Mouse (Mus musculus) heart, adult 18-20 months (tissue): Measurements from ENCODE around the gene Sf1. TPM values are rescaled to one million over a fixed set of nuclear protein-coding genes. Genes with fewer than 3 reads are reported as not detected.

ENCODE experiments used
- DNase-seq, 2 experiments: peaks; one replicate each; pipeline ENCODE4 v3.0.0; 2021 to 2022; ENCODE audit warnings: mixed read lengths in 1 of 2
- total RNA-seq, 2 experiments: library from RNA; stranded (reverse); gene quantifications; 2 replicates each; pipeline ENCODE4 v1.2.3; 2021

Gene Sf1
- total RNA-seq, 2 experiments from 2014 or later, result 66.5 to 94.7 TPM

DNA sequence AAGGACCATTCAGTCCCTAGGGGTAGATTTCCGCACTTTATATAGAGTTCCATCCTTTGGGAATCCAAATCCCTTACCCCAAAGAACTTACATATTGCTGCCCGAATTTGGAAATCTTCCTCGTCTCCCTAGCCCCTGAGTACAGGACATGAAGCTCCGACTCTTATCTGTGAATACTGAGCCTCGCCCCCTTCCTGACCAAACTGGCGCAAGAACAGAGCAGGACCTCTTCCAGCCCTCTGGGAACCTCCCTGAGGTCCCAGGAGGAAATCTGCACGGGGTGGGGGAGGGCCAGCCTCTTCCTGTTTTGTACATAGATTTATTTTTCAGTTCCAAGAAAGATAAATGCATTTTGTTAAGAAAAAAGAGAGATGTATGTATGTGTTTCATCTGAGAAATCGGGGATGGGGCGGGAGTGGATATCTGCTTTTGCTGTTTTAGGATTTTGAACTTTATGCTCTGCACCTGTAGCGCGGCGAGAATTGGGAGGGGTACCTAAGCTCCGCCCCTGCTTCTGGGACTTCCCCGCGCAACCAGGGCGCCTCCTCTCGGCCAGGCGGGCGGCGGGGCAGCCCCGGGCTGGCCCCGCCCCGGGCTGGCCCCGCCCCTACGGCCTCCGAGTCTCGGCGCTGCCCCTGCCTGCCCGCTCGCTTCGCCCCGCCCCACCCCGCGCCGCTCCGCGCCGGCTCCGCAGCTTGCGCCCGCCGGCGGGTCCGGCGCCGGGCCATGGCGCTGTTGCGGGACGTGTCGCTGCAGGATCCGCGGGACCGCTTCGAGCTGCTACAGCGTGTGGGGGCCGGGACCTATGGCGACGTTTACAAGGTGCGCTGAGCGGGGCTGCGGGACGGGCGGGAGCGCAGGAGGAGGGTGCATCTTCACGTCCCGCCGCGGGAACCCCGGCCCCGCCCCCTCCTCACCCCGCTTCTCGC is 22.7 kb upstream of the Sf1 start, which contains the start of gene Map4k2:
Gene Map4k2 (plus strand): TSS at position 612 of the 929 bp plus-strand sequence.
- DNase-seq, result peak; percentile 89 to 92

GRCm38 (mm10) chr19:6341453-6342077 is 21.9 kb upstream of the Sf1 start:
- DNase-seq, result no peak

- peak in 1 of 2 experiments; percentile 65 for DNase-seq
These were observed 21.1 kb upstream of the Sf1 start for GRCm38 (mm10) chr19:6342276-6342933.

DNA sequence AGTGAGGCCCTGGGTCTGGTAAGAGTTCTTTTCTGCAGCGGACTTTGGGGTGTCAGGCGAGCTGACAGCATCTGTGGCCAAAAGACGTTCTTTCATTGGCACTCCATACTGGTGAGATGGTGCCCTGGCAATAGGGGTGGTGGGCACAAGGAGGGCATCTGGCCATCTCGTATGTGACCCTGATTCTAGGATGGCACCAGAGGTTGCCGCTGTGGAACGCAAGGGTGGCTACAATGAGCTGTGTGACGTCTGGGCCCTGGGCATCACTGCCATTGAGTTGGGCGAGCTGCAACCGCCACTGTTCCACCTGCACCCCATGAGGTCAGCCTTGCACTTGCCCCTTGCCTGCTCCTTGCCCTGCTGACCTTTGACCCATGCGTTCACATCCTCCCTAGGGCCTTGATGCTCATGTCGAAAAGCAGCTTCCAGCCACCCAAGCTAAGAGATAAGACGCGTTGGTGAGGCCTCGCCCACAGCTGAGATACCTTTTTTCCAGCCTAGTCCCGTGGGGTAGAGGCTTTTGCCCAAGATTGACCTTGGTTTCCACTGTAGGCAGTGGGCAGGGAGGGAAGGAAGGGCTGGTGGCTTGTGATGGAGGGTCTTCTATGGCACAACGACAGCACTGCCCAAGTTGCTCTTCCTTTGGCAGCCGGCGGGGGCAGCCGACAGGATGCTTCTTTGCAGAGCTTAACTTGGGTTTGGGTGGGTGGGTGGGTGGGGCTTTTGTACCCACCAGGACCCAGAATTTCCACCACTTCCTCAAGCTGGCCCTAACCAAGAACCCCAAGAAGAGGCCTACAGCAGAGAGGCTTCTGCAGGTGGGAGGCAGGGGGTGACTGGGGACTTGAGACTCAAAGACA is 20.2 kb upstream of the Sf1 start:
- no peak for DNase-seq

DNA sequence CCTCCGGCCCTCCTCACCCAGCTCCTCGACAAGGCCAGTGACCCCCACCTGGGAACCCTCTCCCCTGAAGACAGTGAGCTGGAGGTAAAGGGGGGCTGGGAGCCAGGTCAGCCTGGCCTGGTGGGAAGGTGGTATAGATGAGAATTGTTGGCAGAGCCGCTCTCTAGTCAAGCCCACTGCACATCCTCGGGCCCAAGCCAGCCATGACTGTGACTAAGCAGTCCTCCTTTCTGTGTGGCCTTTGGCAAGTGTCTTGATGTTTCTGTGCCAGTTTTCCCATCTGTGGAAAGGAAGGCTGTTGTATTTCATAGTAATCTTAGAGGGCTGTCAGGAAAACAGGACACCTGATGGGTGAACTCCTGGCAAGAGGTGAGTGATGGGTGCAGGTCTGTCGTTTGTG is 19.5 kb upstream of the Sf1 start:
- no peak for DNase-seq

- DNase-seq, result no peak
These were observed 17.5 kb upstream of the Sf1 start for GRCm38 (mm10) chr19:6346023-6346422.

DNA sequence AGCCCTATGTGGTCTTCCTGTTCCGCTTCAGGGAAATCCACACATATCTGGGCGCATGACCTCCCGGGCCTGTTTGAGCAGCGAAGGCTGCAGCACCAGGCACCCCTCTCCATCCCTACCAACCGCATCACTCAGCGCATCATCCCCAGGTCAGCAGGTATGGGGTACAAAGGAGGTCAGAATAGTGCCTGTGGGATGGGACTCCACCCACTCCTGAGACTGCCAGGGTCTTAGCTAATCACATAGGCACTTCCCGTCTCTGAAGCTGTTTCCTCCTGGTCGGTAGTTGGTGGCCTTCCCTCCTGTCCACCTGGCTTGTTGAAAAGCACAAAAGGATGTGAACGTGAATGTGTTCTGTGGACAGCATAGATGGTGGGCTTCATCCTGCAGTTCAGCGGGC is 16.8 kb upstream of the Sf1 start:
- no peak for DNase-seq

- no peak for DNase-seq
These were observed 15.9 kb upstream of the Sf1 start for GRCm38 (mm10) chr19:6347615-6348014.

GRCm38 (mm10) chr19:6348717-6349116 is 14.8 kb upstream of the Sf1 start:
- no peak for DNase-seq

DNA sequence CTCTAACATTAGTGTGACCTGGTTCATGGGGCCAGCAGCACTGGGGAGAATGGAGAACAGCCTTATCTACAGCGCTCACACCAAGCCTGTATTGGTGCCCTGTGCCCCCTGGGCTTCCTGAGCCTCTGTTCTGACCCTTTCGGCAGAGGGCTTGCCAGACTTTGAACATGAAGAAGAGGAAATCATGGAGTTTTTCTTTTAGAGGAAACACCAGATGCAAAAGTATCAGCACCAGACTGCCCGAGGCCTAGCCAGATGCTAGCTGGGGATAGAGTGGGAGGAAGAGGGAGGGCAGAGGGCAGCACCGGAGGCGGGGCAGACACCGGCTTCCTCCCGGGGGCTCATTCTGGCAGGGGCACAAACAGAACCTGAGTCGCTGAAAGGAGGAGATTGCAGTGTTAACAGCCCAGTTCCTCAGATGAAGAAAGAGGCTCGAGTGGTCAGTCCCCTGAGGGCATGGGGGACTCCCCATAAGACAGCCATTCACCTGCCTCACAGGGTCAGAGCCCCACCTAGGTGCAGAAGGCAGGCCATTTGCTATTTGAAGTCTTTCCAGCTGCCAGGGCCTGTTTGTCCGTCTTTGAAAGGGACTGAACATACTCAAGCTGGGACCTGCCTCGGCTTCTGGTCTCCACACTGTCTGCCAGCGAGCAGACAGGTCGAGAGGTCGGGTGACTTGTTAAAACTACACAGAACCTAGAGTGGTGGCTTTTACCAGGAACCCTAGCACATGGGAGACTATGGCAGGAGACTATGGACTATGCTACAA is 14.1 kb upstream of the Sf1 start:
- peak; percentile 53 to 70 for DNase-seq

DNA sequence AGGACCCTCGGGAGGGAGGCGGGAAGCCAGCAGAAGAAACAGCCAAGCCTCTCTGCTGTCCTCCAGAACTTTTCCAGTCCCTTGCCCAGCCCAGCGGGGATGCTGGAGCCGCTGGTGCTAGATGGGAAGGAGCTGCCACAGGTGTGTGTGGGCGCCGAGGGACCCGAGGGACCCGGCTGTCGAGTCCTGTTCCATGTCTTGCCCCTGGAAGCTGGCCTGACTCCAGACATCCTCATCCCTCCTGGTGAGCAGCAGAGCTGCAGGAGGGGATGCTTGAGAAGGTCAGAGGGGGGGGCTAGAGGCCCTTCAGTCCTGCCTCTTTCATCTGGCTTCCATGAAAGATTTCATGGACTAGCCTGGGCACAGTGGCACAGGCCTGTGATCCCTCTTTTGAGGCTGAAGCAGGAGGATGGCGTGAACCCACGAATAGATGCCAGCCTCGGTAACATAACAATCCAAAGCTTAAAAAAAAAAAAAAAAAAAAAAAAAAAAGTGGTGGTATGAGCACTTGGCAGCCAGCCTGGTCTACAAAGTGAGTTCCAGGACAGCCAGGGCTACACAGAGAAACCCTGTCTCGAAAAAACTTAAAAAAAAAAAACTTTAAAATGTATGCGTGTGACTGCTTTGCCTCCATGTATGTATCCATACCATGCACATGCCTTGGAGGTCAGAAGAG is 11.9 kb upstream of the Sf1 start:
- no peak for DNase-seq

DNA sequence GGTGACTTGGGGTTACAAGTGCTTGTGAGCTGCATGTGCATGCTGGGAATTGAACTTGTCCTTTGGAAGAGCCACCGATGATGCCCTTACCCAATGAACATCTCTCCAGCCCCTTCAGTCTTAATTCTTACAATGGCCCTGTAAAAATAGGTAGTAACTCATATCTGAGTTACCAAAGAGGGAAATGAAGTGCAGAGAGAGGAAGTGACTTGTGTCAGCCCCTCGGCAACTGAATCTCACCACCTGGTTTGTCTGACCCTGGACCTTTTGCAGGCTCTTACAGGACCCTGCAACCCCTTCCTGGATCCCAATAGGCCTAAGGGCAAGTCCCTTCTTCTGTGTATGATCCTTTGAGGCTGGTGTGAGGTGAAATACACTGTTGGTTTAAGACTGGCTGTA is 11.4 kb upstream of the Sf1 start:
- DNase-seq, result no peak

GRCm38 (mm10) chr19:6354030-6354429 is 9.5 kb upstream of the Sf1 start:
- no peak for DNase-seq

- DNase-seq, result no peak
These were observed 2.2 kb upstream of the Sf1 start for GRCm38 (mm10) chr19:6361291-6361690.

GRCm38 (mm10) chr19:6363091-6363410 is 439 bp upstream of the Sf1 start:
- DNase-seq, result no peak

- DNase-seq, result peak; percentile 94 to 95
These were observed 831 bp downstream of the Sf1 start for GRCm38 (mm10) chr19:6364317-6364725.

GRCm38 (mm10) chr19:6364842-6365241 is 1.4 kb downstream of the Sf1 start:
- no peak for DNase-seq

DNA sequence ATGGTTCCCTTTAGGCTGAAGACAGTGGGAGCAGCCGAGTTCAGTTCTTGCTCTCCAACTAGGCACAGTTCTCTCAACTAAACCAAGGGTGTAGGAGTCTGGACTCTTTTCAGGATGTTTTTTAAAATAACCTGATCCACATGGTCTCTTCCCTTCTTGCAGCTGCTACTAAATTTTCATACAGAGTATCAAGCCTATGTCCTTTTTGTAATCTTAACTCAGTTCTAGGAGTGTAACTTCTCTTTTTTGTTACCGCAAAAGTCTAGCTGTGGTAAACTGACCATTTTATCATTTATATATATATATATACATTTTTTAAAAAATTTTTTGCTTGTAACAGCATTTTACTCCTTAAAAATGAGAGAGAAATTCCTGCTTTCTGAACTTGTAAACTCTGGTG is 6.7 kb downstream of the Sf1 start:
- DNase-seq, result no peak

- DNase-seq, result no peak
These were observed 8.9 kb downstream of the Sf1 start for GRCm38 (mm10) chr19:6372433-6372832.

DNA sequence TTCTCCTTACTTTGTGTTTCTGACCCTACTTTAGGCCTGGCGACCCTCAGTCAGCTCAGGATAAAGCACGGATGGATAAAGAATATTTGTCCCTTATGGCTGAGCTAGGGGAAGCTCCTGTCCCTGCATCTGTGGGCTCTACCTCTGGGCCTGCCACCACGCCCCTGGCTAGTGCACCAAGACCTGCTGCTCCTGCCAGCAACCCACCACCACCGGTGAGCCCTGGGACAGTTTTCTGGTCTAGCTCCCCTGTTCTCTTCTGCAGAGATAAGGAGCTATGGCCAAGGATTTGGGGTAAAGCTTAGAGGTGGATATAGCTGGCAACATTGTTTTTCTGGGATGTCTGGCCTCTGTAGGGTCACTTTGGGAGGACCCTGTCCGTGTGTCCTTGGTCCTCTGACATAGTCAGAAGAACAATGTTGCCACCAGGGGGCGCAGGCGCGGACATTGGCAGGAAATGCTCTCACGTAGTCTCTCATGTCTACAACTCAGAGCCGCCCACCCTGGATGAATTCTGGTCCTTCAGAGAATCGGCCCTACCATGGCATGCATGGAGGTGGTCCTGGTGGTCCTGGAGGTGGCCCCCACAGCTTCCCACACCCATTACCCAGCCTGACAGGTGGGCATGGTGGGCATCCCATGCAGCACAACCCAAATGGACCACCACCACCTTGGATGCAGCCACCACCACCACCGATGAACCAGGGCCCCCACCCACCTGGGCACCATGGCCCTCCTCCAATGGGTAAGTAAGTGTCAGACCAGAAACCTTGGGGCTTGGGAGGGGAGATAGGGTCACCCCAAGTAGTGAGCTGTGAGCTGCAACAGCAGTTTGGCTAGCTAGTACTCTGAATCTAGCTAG is 10.3 kb downstream of the Sf1 start:
- DNase-seq, result peak; percentile 75 to 94
